Mouse (Mus musculus) liver, adult (tissue): ENCODE measurements around the gene Clptm1.

ENCODE experiments used
- GATA4 ChIP-seq: IDR thresholded peaks from 2 replicates; pipeline ENCODE4 v1.6.1; 2014; ENCODE audit warnings: mild to moderate bottlenecking, low read length; ENCODE audit not compliant: insufficient replicate concordance

The Clptm1 gene

DNA sequence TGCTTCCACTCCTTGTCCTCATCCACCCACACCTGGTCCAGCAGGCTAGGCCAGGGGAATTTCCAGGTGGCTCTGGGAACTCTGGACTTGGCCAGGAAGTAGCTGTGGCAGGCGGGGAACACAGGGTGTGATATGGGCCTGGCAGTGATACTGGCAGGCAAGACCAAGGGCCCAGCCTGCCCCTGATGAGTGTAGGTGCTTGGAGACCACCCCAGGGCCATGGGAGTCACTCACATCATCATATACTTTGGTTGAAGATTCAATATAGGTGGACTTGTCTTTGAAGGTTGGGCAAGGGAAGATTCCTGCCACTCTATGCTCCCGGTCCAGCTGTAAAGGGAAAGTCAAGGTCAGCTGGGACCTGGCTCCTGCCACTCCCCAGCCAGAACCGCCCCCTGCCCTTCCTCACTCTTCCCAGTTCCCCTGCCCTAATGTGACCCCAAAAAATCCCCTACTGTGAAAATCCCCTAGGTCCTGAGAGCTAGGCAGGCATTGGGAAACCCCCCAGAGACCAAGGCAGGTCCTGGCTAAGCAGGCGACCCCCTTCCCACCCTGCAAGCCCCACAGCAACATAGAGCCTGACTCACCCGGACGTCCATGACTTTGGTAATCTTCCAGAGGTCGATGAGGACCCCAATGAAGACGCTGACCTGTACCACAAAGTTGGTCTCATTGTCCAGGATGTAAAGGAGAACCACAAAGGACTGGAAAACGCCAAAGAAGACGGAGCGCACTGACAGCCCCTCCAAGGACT lies 29.6 kb downstream of the Clptm1 start:
- no peak for TF ChIP-seq GATA4

DNA sequence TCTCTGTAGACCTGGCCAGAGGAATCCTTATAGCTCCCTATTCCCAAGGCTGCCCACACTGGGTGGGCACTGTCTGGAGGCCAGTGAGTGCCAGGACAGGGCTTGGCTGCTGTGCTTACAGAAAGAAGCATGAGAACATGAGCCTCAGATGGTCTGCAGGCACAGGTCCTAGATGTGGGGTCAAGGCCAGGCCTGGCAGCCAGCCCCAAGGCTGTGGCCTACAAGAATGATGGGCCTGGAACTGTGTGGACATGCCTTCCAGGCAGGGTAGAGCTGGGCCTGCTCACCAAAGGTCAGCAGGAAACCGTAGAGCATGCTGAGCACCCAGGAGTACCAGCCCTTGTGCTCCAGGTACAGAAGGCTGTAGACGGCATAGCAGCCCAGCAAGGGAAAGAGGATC lies 30.2 kb downstream of the Clptm1 start:
- TF ChIP-seq GATA4, result no peak

GRCm38 (mm10) chr7:19633855-19634254 lies 31.0 kb downstream of the Clptm1 start:
- no peak for TF ChIP-seq GATA4

DNA sequence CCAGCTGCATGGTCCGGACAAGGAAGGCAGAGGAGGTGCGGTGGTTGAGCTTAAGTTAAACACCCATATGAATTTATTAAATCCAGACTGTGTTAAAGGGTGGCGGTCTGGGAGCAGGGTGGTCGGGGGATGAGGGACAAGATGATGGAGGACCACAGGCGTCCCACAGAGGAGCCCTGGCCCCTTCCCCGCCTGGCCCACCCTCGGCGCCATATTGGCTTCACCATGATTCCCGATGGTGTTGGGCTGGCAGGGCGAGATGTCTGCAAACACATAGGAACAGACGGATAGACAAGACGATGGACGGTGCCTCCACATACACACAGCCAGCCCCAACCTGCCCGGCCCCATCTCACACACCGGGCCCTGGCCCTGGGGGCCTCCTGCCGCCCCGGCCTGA lies 31.6 kb downstream of the Clptm1 start:
- no peak for TF ChIP-seq GATA4

DNA sequence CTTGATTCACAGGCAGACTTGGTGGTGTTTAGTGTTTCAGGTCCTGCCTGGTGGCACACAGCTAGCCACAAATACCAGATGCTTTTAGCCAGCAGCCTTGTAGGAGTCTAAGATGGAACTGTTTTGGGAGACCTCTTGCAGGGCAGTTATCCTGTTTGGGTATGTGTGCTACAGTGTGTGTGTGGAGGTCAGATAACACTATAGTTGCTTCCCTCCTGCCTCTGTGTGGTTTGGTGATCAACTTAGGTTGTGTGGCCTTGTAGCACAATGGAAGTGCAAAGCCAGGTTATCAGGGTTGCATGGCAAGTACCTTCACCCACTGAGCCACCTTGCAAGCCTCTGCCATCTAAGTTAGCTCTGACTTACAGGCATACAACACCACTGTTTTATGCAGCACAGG lies 32.1 kb downstream of the Clptm1 start:
- no peak for TF ChIP-seq GATA4

GRCm38 (mm10) chr7:19632275-19632674 lies 32.6 kb downstream of the Clptm1 start:
- TF ChIP-seq GATA4, result no peak

GRCm38 (mm10) chr7:19629361-19629734 lies 35.5 kb downstream of the Clptm1 start, which contains the start of gene Relb:
TSS of gene Relb (minus strand) at chr7:19629438.
- no peak for TF ChIP-seq GATA4

GRCm38 (mm10) chr7:19628536-19629360 lies 36.1 kb downstream of the Clptm1 start:
- no peak for TF ChIP-seq GATA4

- TF ChIP-seq GATA4, result no peak
These were observed 36.7 kb downstream of the Clptm1 start for GRCm38 (mm10) chr7:19628192-19628535.

DNA sequence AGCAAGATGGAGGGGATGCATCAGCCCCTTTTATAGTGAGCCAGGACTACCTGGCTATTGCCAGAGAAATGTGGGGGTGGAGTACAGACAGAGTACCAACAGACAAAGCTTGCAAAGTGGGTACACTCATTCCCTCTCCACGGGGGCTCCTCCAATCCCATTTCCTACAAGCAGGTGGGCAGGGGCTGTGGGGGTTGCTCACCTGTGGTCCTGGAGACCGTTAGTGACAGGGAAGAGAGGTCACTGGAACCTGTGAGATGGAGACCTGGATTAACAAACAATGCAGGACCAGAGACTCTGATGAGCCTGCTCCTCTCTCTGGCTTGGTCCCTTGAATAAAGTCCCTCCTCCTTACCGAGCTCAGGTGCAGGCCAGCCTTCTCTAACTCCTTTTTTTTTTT lies 37.1 kb downstream of the Clptm1 start:
- no peak for TF ChIP-seq GATA4

DNA sequence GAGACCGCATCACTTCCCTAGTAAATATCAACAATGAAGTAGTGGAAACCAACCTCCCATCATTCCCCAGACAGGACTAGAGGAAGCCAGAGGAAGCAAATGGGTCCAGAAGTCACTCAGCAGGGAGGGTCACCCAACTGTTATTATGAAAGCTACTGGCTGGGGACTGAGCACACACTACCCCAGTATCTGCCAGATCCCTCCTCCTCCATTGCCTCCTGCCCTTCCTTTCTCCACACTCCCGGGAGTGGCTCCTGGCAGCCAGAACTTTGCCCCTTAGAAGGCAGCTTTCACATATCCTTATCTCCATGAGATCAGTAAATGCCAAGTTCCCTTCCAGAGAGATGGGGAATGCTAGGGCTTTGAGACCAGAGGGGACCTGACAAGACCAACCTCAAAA lies 41.4 kb downstream of the Clptm1 start:
- TF ChIP-seq GATA4, result no peak

DNA sequence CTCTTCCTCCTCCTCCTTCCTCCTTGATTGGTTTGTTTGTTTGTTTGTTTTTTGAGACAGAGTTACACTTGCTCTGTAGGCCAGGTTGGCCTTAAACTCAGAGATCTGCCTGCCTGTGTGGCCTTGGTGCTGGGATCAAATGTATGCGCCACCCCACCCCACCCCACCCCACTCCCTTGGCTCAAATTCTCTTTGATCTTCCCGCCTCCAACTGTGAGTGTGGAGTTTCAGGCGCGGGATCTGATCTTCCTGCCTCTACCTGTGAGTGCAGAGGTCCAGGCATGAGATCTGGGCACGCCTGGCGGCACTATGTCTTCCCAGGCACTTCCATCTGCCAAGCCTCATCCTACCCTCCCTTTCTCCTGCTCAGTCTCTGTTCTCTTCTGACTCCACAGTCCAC lies 42.6 kb downstream of the Clptm1 start:
- TF ChIP-seq GATA4, result no peak

DNA sequence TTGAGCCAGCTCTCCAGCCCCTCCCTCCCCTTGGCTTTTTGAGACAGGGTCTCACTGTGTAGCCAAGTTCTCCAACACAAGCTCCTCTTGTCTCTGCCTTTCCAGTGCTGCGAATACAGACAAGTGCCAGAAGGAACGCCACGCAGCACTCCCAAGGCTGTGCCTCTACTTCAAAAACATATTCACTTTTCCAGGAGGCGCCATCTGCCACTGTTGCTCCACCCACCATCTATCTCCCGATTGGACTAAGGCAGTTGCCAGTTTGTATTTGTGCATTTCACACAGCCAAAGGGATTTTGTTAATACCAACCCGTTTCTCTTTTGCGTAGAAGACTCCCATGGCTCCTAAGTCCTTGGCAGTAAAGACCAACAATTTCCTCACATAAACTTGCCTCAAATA lies 44.0 kb downstream of the Clptm1 start:
- no peak for TF ChIP-seq GATA4

- TF ChIP-seq GATA4, result no peak
These were observed 45.6 kb downstream of the Clptm1 start for GRCm38 (mm10) chr7:19619004-19619801.

DNA sequence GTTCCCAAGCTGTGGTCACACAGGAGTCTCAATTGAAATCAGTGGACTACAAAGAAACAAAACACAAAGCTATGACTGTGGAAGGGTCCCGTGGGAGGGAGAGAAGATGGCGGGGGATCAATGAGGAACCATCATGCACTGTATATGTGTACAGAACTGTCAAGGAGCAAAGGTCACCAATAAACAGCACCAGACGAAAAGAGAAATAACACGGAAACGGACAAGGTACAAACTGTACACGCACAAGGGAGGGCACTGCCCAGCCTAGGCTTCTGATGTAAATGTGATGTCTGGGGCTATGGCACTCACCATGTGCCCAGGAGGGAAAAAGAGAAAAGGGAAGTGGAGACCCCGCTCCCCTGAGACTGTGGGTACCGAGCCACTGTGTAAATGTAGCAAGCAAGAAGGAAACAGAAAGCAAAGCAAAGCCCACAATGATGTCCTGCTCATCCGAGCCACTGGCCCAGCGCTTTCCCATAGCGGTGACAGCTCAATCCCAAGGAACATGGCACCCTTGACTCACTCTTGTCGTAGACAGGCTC lies 49.7 kb downstream of the Clptm1 start:
- no peak for TF ChIP-seq GATA4
